Mouse (Mus musculus) adrenal gland, adult 10 weeks (tissue): Measurements from ENCODE around the gene Svbp. TPM values are rescaled to one million over a fixed set of nuclear protein-coding genes. Genes with fewer than 3 reads are reported as not detected.

Source experiments
- polyA plus RNA-seq: library from polyadenylated mRNA; stranded (reverse); fragments of 350-450 nt; fragmentation: Illumina TruSeq; extraction: RNeasy Lipid Tissue Mini Kit (QIAGEN cat#74804); gene quantifications from one replicate; pipeline ENCODE4 v1.2.3, GENCODE M21; 2014; ENCODE audit warnings: low read depth, low replicate concordance

The Svbp gene
- 10.2 TPM for polyA plus RNA-seq

DNA sequence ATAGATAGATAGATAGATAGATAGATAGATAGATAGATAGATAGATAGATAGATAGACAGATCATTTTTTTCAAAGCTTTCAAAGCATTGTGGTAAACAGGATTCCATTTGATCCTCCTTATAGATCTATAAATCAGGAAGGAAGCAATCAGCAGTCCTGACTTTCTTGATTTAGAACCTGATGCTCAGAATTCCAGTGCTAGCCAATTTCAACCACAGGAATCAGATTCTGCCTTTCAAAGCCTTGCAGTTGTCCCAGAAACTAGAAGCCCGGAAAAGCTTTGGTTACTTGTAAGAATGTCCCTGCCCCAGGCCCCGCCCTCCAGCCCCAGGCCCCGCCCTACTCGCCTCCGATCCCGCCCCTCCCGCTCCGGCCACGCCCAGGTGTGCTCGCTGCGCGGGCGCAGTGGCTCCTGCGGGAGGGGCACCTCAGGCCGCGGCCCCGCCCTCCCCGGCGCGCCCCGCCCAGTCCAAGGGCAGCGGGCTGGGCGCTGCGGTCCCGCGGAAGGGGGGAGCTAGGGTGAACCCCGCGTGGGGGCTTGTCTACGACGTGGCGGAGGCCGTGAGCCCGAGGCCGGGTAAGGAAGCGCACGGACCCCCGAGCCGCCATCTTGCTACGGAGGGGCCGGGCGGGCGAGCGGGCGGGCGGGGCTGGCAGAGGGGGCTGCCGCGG, at the start of gene Svbp:
Gene Svbp, plus strand, starts transcription at position 398 of the 673 bp plus-strand sequence.

DNA sequence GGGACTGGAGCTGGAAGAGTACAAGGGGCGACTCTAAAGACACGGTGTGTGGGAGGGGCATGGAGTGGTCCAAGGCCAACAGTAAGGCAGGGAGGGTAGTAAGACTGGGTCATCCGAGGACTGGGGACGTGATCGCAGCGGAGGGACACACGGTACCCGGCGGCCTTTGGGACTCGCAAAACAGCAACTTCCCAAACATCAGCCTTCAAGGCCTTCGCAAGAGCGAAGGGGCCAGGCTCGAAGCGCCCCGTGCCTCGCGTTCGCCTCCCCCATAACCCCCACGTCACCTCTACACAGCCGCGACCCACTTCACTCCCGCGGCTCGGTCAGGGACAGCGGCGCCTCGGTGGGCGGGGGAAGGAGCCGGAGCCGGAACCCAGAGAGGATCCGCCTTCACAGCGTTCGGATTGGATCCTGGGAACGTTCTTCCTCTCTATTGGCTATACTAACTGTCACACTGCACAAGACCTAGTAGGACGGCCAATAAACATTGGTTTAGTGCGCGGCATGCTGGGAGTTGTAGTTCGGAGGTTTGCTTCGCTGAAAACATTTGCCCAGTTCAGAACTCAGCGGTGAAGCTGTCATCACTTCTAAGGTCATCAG, 21.2 kb upstream of the Svbp start, which contains the start of gene Zfp691:
Gene Zfp691, minus strand, starts transcription at position 345 of the 603 bp plus-strand sequence.

GRCm38 (mm10) chr4:119189864-119190263, 5.2 kb upstream of the Svbp start, which contains the start of gene Ermap:
Gene Ermap, minus strand, starts transcription at chr4:119190011.

DNA sequence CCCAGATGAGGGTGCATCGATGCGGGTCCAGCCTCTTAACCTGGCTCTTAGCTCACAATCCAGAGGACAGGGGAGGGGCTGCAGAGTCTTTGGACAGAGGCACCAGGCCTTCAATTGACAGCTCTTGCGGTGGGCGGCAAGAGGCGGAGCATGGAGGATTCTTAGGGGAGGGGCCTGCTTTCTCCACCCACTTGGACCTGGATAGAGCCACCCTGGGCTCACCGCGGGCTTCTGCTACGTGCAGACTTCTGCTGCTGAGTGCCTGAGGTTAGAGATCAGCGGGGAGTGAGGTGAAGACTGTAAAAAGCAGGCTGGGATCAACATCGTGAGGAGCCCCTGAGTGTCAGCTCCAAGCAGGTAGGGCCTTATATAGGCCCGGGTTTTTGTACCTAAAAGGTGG, 23.1 kb downstream of the Svbp start, which contains the start of gene Tmem269:
Gene Tmem269, minus strand, starts transcription at position 49 of the 400 bp plus-strand sequence.

DNA sequence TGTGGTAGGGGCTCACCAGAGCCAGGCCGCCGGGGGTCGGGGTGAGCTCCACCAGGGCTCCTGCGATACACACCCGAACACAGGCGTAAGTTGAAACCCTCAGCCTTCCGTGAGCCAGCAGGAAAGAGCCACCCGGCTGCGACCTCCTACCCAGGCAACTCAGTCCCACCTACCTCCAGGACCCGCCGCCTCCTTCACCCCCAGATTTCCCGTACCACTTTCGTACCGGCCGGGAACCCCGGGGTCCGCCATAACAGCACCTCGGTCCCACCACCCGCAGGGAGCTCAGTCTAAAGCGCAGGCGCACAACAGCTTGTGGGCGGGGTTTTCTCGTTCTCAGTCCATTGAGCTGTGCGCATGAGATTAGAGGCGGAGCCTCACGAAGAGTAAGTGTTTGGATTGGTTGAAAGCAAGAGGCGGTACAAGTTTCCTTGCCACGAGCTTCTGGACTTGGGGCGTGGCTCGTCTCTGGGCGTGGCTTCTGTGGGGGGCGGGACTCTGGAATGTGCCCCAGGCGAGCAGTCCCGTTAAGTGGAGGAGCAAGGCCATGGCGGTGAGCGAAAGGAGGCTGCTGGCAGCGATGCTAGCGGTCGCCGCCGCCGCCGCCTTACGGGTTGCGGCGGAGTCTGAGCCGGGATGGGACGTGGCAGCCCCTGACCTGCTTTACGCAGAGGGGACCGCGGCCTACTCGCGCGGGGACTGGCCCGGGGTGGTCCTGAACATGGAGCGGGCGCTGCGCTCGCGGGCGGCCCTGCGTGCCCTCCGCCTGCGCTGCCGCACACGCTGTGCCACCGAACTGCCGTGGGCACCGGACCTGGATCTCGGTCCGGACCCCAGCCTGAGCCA, 37.5 kb downstream of the Svbp start, which contains the start of the genes AU022252 and P3h1:
Gene AU022252, minus strand, starts transcription at position 303 of the 846 bp plus-strand sequence.
Gene P3h1, plus strand, starts transcription at position 506 of the 846 bp plus-strand sequence.

Other genes with a start within 250 kb of the Svbp start
- not detected for gene Lao1, start 233.7 kb upstream of the Svbp start, polyA plus RNA-seq
- gene Slc2a1, start 86.6 kb upstream of the Svbp start, polyA plus RNA-seq = 5.1 TPM
- 0.87 TPM for gene Zfp691, start 21.1 kb upstream of the Svbp start, polyA plus RNA-seq
- 0.17 TPM for gene Ermap, start 5.3 kb upstream of the Svbp start, polyA plus RNA-seq
- gene Tmem269, start 22.9 kb downstream of the Svbp start, polyA plus RNA-seq = not detected
- 9.1 TPM for gene AU022252, start 37.4 kb downstream of the Svbp start, polyA plus RNA-seq
- 32.2 TPM for gene P3h1, start 37.6 kb downstream of the Svbp start, polyA plus RNA-seq
- not detected for gene Cldn19, start 60.1 kb downstream of the Svbp start, polyA plus RNA-seq
- 685 TPM for gene Ybx1, start 99.3 kb downstream of the Svbp start, polyA plus RNA-seq
- gene Ppih, start 125.2 kb downstream of the Svbp start, polyA plus RNA-seq = 27.2 TPM
- 28.7 TPM for gene Ccdc30, start 220.2 kb downstream of the Svbp start, polyA plus RNA-seq
- 82.8 TPM for gene Ppcs, start 227.1 kb downstream of the Svbp start, polyA plus RNA-seq
- gene Zmynd12, start 227.5 kb downstream of the Svbp start, polyA plus RNA-seq = 5.2 TPM